Mouse (Mus musculus) limb, embryonic 14.5 days (tissue): ENCODE data around the gene Scpep1. TPM values are rescaled to one million over a fixed set of nuclear protein-coding genes. Genes with fewer than 3 reads are reported as not detected.

Source experiments
- ATAC-seq: fragments of 200-750 bp; cut with Nextera tagmentation; 2 replicates; pipeline ENCODE4 v1.8.0; 2017; ENCODE audit warnings: low read depth, moderate number of reproducible peaks, moderate TSS enrichment; ENCODE audit not compliant: low FRiP score
- DNase-seq: peaks from one replicate; pipeline ENCODE4 v3.0.0-alpha.2; 2015; ENCODE audit warnings: low spot score
- H3K27ac ChIP-seq: fragments of 300-500 bp; sonication (generic); replicated peaks from 2 replicates; pipeline ENCODE4 v1.5.1; 2014; ENCODE audit warnings: low read depth, mild to moderate bottlenecking, low read length, moderate library complexity, mixed read lengths
- H3K27me3 ChIP-seq: fragments of 300-500 bp; sonication (generic); 2 replicates; pipeline ENCODE4 v1.6.1; 2014; ENCODE audit warnings: low read length, mixed read lengths; ENCODE audit not compliant: control insufficient read depth, insufficient read depth
- H3K36me3 ChIP-seq: fragments of 300-500 bp; sonication (generic); 2 replicates; pipeline ENCODE4 v1.6.1; 2014; ENCODE audit warnings: mild to moderate bottlenecking, low read length, moderate library complexity, mixed read lengths; ENCODE audit not compliant: control insufficient read depth, insufficient read depth
- H3K4me1 ChIP-seq: fragments of 300-500 bp; sonication (generic); 2 replicates; pipeline ENCODE4 v1.6.1; 2014; ENCODE audit warnings: antibody characterized with exemption, low read length, mixed read lengths; ENCODE audit not compliant: control insufficient read depth, insufficient read depth
- H3K4me2 ChIP-seq: fragments of 300-500 bp; sonication (generic); replicated peaks from 2 replicates; pipeline ENCODE4 v1.6.1; 2014; ENCODE audit warnings: low read depth, mild to moderate bottlenecking, low read length, moderate library complexity; ENCODE audit not compliant: severe bottlenecking
- H3K4me3 ChIP-seq: fragments of 300-500 bp; sonication (generic); replicated peaks from 2 replicates; pipeline ENCODE4 v1.5.1; 2014; ENCODE audit warnings: low read length
- H3K9ac ChIP-seq: fragments of 300-500 bp; sonication (generic); 2 replicates; pipeline ENCODE4 v1.6.1; 2014; ENCODE audit warnings: mild to moderate bottlenecking, low read depth, low read length, moderate library complexity; ENCODE audit not compliant: severe bottlenecking
- H3K9me3 ChIP-seq: fragments of 300-500 bp; sonication (generic); 2 replicates; pipeline ENCODE4 v1.6.1; 2016; ENCODE audit warnings: low read length; ENCODE audit not compliant: control insufficient read depth
- POLR2A ChIP-seq: fragments of 200-500 bp; IDR thresholded peaks from 2 replicates; pipeline ENCODE4 v1.8.0; 2012; ENCODE audit warnings: inconsistent platforms, mild to moderate bottlenecking, moderate library complexity, borderline replicate concordance; ENCODE audit not compliant: insufficient read depth, insufficient read length; ENCODE audit errors: extremely low read depth
- WGBS: fragments of 180-500 bp; shearing (Covaris S2); extraction: QIAGEN DNeasy Blood & Tissue Kit; methylation state at CpG from one replicate; pipeline ENCODE4 v1.1.7; 2014; 5-methylcytosine and 5-hydroxymethylcytosine counted together
- polyA plus RNA-seq, 2 experiments: library from polyadenylated mRNA; depleted of rRNA in 1 of 2; stranded (reverse) in 1 of 2; unstranded in 1 of 2; fragments of >200 nt; fragmentation: Nextera tagmentation in 1 of 2; extraction: Ambion mirVana in 1 of 2; gene quantifications; 2 replicates each; pipeline versions ENCODE4 v1.2.1 to v1.2.3; 2012 to 2014

The Scpep1 gene
- polyA plus RNA-seq, 2 experiments, result 46.5 to 83.5 TPM

GRCm38 (mm10) chr11:88937886-88938285 is 17.4 kb downstream of the Scpep1 start:
- peaks cover 36% of the 10 kb centered on the region; the same call in 1 of the 2 replicates for H3K36me3 ChIP-seq
- 90% methylated on average over 2 of the region's 2 CpGs for WGBS
- H3K4me3 ChIP-seq, result no peak overlapping the region
- no peak overlapping the region for H3K9ac ChIP-seq
- ATAC-seq (no peak), DNase-seq (no peak)
- H3K4me1 ChIP-seq, result no peaks in the 10 kb centered on the region
- H3K9me3 ChIP-seq, result no peaks in the 10 kb centered on the region
- TF ChIP-seq POLR2A, result no peak
- no peak overlapping the region for H3K27ac ChIP-seq
- H3K4me2 ChIP-seq, result no peak overlapping the region
- no peaks in the 10 kb centered on the region for H3K27me3 ChIP-seq

DNA sequence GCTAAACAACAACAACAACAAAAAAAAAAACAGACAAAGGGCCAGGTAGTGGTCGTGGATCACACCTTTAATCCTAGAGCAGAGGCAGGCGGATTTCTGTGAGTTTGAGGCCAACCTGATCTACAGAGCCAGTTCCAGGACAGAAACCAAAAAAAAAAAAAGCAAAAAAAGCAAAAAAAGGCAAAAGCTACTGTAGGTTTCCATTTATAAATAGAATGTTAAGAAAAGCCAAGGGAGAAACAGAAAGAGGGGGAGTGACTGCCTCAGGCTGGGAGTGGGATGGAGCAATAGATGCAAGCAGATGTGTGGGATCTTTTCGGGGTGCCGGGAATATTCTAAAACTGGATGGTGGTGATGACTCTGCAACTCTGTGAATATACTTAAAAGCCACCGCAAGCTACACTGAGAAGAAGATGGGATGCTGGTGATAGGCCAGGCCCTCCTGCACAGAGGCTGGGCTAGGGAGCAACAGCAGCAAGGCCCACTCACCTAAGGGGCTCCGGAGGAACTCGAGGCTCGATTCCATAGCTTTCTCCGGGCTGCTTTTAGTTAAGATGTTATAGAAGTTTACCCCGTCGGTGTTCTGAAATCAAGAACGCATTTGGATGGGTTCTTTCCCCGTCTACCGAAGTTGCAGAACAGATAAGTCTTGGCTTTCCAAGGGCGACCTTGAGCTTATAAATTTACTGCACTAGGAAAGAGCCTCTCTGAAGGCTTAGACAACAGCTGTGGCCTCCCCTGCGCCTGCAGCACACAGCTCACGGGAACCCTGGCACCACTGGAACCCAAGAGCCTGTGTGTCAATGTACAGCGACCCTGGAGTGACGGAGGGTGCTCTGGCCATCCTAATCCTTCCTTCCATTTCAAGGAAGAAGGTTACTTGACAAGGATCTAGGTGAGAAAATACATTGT is 20.9 kb downstream of the Scpep1 start:
- H3K27me3 ChIP-seq, result no peaks in the 10 kb centered on the region
- peaks cover 39% of the 10 kb centered on the region for H3K36me3 ChIP-seq
- no peak overlapping the region for H3K9ac ChIP-seq
- H3K4me2 ChIP-seq, result no peak overlapping the region
- H3K4me1 ChIP-seq, result no peaks in the 10 kb centered on the region
- no peak for DNase-seq
- H3K27ac ChIP-seq, result no peak overlapping the region
- H3K4me3 ChIP-seq, result no peak overlapping the region
- WGBS, result 89% methylated on average over 19 of the region's 19 CpGs
- TF ChIP-seq POLR2A, result no peak
- no peaks in the 10 kb centered on the region for H3K9me3 ChIP-seq
- ATAC-seq, result no peak

GRCm38 (mm10) chr11:88933030-88933429 is 22.2 kb downstream of the Scpep1 start:
- H3K27ac ChIP-seq, result no peak overlapping the region
- no peak for TF ChIP-seq POLR2A
- 86% methylated on average over 9 of the region's 9 CpGs for WGBS
- peaks cover 46% of the 10 kb centered on the region for H3K36me3 ChIP-seq
- no peak for ATAC-seq
- H3K4me3 ChIP-seq, result no peak overlapping the region
- no peaks in the 10 kb centered on the region for H3K9me3 ChIP-seq
- no peaks in the 10 kb centered on the region for H3K27me3 ChIP-seq
- no peak overlapping the region for H3K9ac ChIP-seq
- DNase-seq, result no peak
- no peak overlapping the region for H3K4me2 ChIP-seq
- no peaks in the 10 kb centered on the region for H3K4me1 ChIP-seq

GRCm38 (mm10) chr11:88931692-88932530 is 23.4 kb downstream of the Scpep1 start:
- no peak for TF ChIP-seq POLR2A
- Histone ChIP-seq H3K36me3 (peaks cover 53% of the 10 kb centered on the region), H3K9ac (no peak overlapping the region), H3K27me3 (no peaks in the 10 kb centered on the region), H3K4me1 (no peaks in the 10 kb centered on the region), H3K4me3 (no peak overlapping the region), H3K4me2 (no peak overlapping the region), H3K27ac (no peak overlapping the region), H3K9me3 (no peaks in the 10 kb centered on the region)
- WGBS, result 80% methylated on average over 14 of the region's 14 CpGs
- DNase-seq (no peak), ATAC-seq (no peak)

GRCm38 (mm10) chr11:88926566-88926965 is 28.7 kb downstream of the Scpep1 start:
- WGBS, result 89% methylated on average over 5 of the region's 5 CpGs
- no peak for DNase-seq
- H3K9ac ChIP-seq, result no peak overlapping the region
- H3K9me3 ChIP-seq, result no peaks in the 10 kb centered on the region
- no peaks in the 10 kb centered on the region for H3K27me3 ChIP-seq
- H3K36me3 ChIP-seq, result peaks cover 59% of the 10 kb centered on the region
- H3K4me2 ChIP-seq, result no peak overlapping the region
- no peak for ATAC-seq
- no peak overlapping the region for H3K27ac ChIP-seq
- no peak overlapping the region for H3K4me3 ChIP-seq
- no peak for TF ChIP-seq POLR2A
- H3K4me1 ChIP-seq, result no peaks in the 10 kb centered on the region
